Mouse (Mus musculus) midbrain, embryonic 12.5 days (tissue): ENCODE data around the gene Hnrnpf. TPM values are rescaled to one million over a fixed set of nuclear protein-coding genes. Genes with fewer than 3 reads are reported as not detected.

Experiments
- ATAC-seq: fragments of 200-750 bp; cut with Nextera tagmentation; 2 replicates; pipeline ENCODE4 v1.8.0; 2017; ENCODE audit warnings: low read depth, moderate TSS enrichment, moderate library complexity; ENCODE audit not compliant: low FRiP score
- H3K27ac ChIP-seq: fragments of 300-500 bp; sonication (generic); replicated peaks from 2 replicates; pipeline ENCODE4 v1.5.1; 2016; ENCODE audit warnings: mild to moderate bottlenecking
- H3K27me3 ChIP-seq: fragments of 300-500 bp; sonication (generic); 2 replicates; pipeline ENCODE4 v1.6.1; 2016; ENCODE audit warnings: mild to moderate bottlenecking
- H3K36me3 ChIP-seq: fragments of 300-500 bp; sonication (generic); 2 replicates; pipeline ENCODE4 v1.6.1; 2016
- H3K4me1 ChIP-seq: fragments of 300-500 bp; sonication (generic); 2 replicates; pipeline ENCODE4 v1.6.1; 2016
- H3K4me2 ChIP-seq: fragments of 300-500 bp; sonication (generic); replicated peaks from 2 replicates; pipeline ENCODE4 v1.6.1; 2016; ENCODE audit warnings: mild to moderate bottlenecking, moderate library complexity
- H3K4me3 ChIP-seq: fragments of 300-500 bp; sonication (generic); 2 replicates; pipeline ENCODE4 v1.5.1; 2016; ENCODE audit warnings: mild to moderate bottlenecking
- H3K9ac ChIP-seq: fragments of 300-500 bp; sonication (generic); replicated peaks from 2 replicates; pipeline ENCODE4 v1.6.1; 2016; ENCODE audit warnings: mild to moderate bottlenecking, moderate library complexity
- H3K9me3 ChIP-seq: fragments of 300-500 bp; sonication (generic); 2 replicates; pipeline ENCODE4 v1.6.1; 2016; ENCODE audit warnings: mild to moderate bottlenecking
- WGBS: fragments of 180-500 bp; shearing (Covaris S2); methylation state at CpG from one replicate; pipeline ENCODE4 v1.1.7; 2016; 5-methylcytosine and 5-hydroxymethylcytosine counted together
- microRNA-seq: library from miRNA; unstranded; fragments of <30 nt; microRNA quantifications from one replicate; pipeline ENCODE4, GENCODE M21; 2017
- polyA plus RNA-seq: library from polyadenylated mRNA; unstranded; fragments of >200 nt; fragmentation: Nextera tagmentation; extraction: Ambion mirVana; gene quantifications from 2 replicates; pipeline ENCODE4 v1.2.1, GENCODE M21; 2016

The Hnrnpf gene
- polyA plus RNA-seq, 1 experiment from 2014 or later = 521 TPM

DNA sequence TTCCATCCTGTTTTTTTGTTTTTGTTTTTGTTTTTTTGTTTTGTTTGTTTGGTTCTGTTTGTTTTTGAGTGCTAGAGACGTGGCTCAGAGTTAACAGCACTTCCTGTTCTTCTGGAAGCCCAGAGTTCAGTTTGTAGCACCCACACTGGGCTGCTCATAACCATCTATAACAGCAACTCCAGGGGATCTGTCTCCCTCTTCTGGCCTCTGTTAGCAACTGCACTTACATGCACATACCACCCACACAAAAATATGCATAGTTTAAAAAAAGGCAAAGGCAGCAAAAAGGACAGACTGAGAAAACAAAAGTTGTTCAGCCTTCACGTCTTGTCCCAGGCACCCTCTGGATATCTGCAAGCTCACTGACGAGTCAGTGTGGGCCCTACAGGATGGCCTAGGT lies 63.1 kb downstream of the Hnrnpf start:
- Histone ChIP-seq H3K9ac (no peak overlapping the region), H3K9me3 (no peaks in the 10 kb centered on the region), H3K4me1 (no peaks in the 10 kb centered on the region), H3K36me3 (no peaks in the 10 kb centered on the region), H3K27me3 (no peaks in the 10 kb centered on the region), H3K27ac (no peak overlapping the region), H3K4me2 (no peak overlapping the region), H3K4me3 (no peak overlapping the region)
- ATAC-seq = no peak
- WGBS = 81% methylated on average over 3 of the region's 3 CpGs

DNA sequence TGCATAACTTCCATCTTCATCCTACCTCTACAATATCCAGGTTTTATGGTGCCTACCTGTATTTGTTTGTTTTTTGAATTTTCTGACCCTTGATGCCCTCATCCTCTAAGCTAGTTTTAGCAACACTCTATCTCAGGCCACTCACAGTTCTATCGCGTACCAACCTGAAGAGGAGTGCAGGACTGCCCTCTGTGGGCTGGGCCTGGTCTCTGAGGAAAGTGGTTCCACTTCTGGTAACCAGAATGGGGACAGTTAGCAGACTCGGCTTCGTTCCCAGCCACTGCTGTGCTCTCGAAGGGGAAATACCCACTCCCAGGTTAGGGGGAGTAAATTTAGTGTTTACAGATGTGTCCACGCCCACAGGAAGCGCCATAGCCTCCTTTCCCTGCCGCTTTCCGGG lies 66.6 kb downstream of the Hnrnpf start:
- Histone ChIP-seq H3K4me1 (no peaks in the 10 kb centered on the region), H3K27ac (no peak overlapping the region), H3K4me3 (no peak overlapping the region), H3K9me3 (no peaks in the 10 kb centered on the region), H3K4me2 (no peak overlapping the region), H3K9ac (no peak overlapping the region), H3K36me3 (no peaks in the 10 kb centered on the region), H3K27me3 (no peaks in the 10 kb centered on the region)
- ATAC-seq = no peak
- WGBS = 62% methylated on average over 9 of the region's 9 CpGs

Small RNAs within 50 kb of the gene (microRNA-seq; reads per million reads assigned to microRNA genes)
- not detected for gene Gm25535

Other genes starting within 250 kb of the Hnrnpf start
- 118 and 134 TPM in 2 replicates for gene Zfp637, start 59.1 kb upstream of the Hnrnpf start, polyA plus RNA-seq
- gene Zfp239, start 38.2 kb upstream of the Hnrnpf start, polyA plus RNA-seq = 11.4 and 12.7 TPM in 2 replicates
- gene Fxyd4, start 37.4 kb downstream of the Hnrnpf start, polyA plus RNA-seq = 1.8 and 3.0 TPM in 2 replicates
- gene Rasgef1a, start 111.1 kb downstream of the Hnrnpf start, polyA plus RNA-seq = 0.20 and 0.22 TPM in 2 replicates
- 8.5 and 8.6 TPM in 2 replicates for gene Csgalnact2, start 238.8 kb downstream of the Hnrnpf start, polyA plus RNA-seq